Mouse (Mus musculus) stomach, postnatal 0 days (tissue): ENCODE results near the gene Gm45062.

Source experiments
- CTCF ChIP-seq: IDR thresholded peaks from 2 replicates; pipeline ENCODE4 v1.5.1; 2016; ENCODE audit warnings: antibody characterized with exemption, low read depth, mild to moderate bottlenecking, moderate library complexity
- EP300 ChIP-seq: optimal IDR thresholded peaks from 2 replicates; pipeline ENCODE3; 2016; ENCODE audit warnings: antibody characterized with exemption

GRCm38 (mm10) chr6:8336487-8337390, 77.5 kb downstream of the Gm45062 start:
- TF ChIP-seq CTCF (no peak), EP300 (no peak)
